ENCODE assay signal across 9 mouse cellular contexts in the genomic region with DNA sequence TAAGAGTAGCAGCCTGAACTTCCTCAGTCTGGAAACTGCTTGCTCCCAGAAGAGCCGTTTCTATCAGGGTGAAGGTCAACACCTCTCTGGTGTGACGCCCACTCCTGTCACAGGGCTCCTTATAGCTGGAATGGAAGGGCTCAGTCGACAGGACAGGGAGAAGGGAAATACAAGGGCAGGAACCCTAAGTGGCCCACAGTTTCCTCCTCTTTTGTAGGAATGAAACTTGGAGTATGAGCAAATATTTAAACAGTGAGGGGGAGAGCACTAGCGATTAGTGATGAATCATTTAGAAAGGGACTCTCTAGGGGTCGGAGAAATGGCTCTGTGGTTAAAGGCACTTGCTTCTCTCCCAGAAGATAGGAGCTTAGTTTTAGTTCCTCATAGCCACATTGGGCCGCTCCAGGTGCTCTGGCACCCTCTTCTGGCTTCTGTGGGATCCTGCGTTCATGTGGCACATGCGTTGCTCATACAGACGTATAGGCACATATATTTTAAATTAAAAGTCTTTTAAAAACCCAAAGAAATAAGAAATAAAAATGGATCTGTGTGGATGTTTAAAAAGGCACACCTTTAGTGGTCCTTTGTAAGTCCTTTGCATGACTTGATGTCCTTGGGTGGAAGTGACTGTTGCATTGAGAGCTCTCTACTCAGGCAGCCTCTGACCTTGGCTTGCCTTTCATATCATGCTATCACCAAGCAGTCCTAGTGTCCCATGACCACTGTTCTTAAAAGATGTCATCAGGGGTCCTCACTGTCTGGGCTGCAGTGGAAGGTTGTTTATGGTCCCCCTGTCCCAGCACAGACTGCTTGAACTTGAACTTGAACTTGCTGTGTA. TPM values are rescaled to one million over a fixed set of nuclear protein-coding genes. Genes with fewer than 3 reads are reported as not detected.
DNase-seq lines count a peak whose midpoint lies in the region; ATAC-seq and TF ChIP-seq lines count a peak whose summit lies in the region.
"Had no signal": no experiment of that assay in that cellular context is flagged by ENCODE, and none has a peak within 500 bp of the region (broad histone marks: within the 10 kb centered on the region; RNA-seq: fewer than 3 reads in every experiment).

No protein-coding gene starts in this region.

- TF ChIP-seq CTCF in brain, embryonic 14.5 days (IDR thresholded peaks at IDR 0.05; ENCODE audit: borderline replicate concordance, extremely low read depth, insufficient read depth, insufficient read length), result peak; percentile 64; the same call in 1 of the 2 replicates

- WGBS in intestine, embryonic 14.5 days, result 20% methylated on average over 9 of the region's 9 CpGs
- 3% methylated on average over 9 of the region's 9 CpGs for WGBS in liver, embryonic 15.5 days (ENCODE audit: insufficient replicate concordance)

- H3K9me3 ChIP-seq in intestine, embryonic 14.5 days (ENCODE audit: control insufficient read depth, low read length), result no peaks in the 10 kb centered on the region
- no peaks in the 10 kb centered on the region for H3K9me3 ChIP-seq in liver, embryonic 15.5 days (replicated peaks)
- H3K9me3 ChIP-seq: embryonic facial prominence, embryonic 15.5 days had no signal

- H3K27ac ChIP-seq in intestine, embryonic 14.5 days (ENCODE audit: low read depth), result peak overlapping the region; percentile 69
- peak overlapping the region; percentile 78 for H3K27ac ChIP-seq in liver, embryonic 15.5 days (replicated peaks)
- H3K27ac ChIP-seq: embryonic facial prominence, embryonic 15.5 days had no signal

- no peaks in the 10 kb centered on the region for H3K36me3 ChIP-seq in intestine, embryonic 14.5 days (ENCODE audit: control insufficient read depth, insufficient read depth, low read length)
- no peaks in the 10 kb centered on the region for H3K36me3 ChIP-seq in liver, embryonic 15.5 days (replicated peaks)
- H3K36me3 ChIP-seq: embryonic facial prominence, embryonic 15.5 days had no signal

- no peak overlapping the region for H3K9ac ChIP-seq in intestine, embryonic 14.5 days (ENCODE audit: low read length)
- no peak overlapping the region for H3K9ac ChIP-seq in liver, embryonic 15.5 days
- H3K9ac ChIP-seq: embryonic facial prominence, embryonic 15.5 days had no signal

- no peaks in the 10 kb centered on the region for H3K27me3 ChIP-seq in intestine, embryonic 14.5 days (replicated peaks; ENCODE audit: control insufficient read depth, insufficient read depth, low read length)
- H3K27me3 ChIP-seq in liver, embryonic 15.5 days, result no peaks in the 10 kb centered on the region
- H3K27me3 ChIP-seq: embryonic facial prominence, embryonic 15.5 days had no signal

- no peak overlapping the region for H3K4me3 ChIP-seq in intestine, embryonic 14.5 days (ENCODE audit: low read depth, low read length)
- H3K4me3 ChIP-seq in liver, embryonic 15.5 days (replicated peaks), result no peak overlapping the region
- H3K4me3 ChIP-seq: embryonic facial prominence, embryonic 15.5 days had no signal

- H3K4me1 ChIP-seq in intestine, embryonic 14.5 days (replicated peaks; ENCODE audit: control insufficient read depth, insufficient read depth, low read length), result 0 out of 2 replicates have a peak, but pooled peaks cover 7% of the 10 kb centered on the region
- H3K4me1 ChIP-seq in liver, embryonic 15.5 days (replicated peaks), result peaks cover 53% of the 10 kb centered on the region
- H3K4me1 ChIP-seq: embryonic facial prominence, embryonic 15.5 days had no signal

- H3K4me2 ChIP-seq in intestine, embryonic 14.5 days (ENCODE audit: low read length), result no peak overlapping the region
- peak overlapping the region; percentile 44 for H3K4me2 ChIP-seq in liver, embryonic 15.5 days
- H3K4me2 ChIP-seq: embryonic facial prominence, embryonic 15.5 days had no signal

- peak; percentile 27 for DNase-seq in gastrocnemius, postnatal 10 days
- DNase-seq in gastrocnemius, postnatal 14 days, result no peak
- peak; percentile 35 for DNase-seq in CD4-positive helper T cell, adult 2 months (ENCODE audit: low read depth, low spot score)
- DNase-seq in brain, embryonic 14.5 days (ENCODE audit: low read depth), result peak; percentile 71
- peak; percentile 62 for DNase-seq in intestine, embryonic 14.5 days (ENCODE audit: low spot score)
- DNase-seq in right cerebral cortex, postnatal 4 days, result peak; percentile 56
- DNase-seq in cerebellum, adult 18-20 months, result no peak

- intact Hi-C loops in gastrocnemius, postnatal 14 days (cut with DNase I; ENCODE audit: low total_unique reads), result no loop called here

- ATAC-seq in intestine, embryonic 14.5 days (replicated peaks; ENCODE audit: low FRiP score, low TSS enrichment, low read depth), result peak; percentile 67
- peak; percentile 71 for ATAC-seq in liver, embryonic 15.5 days (ENCODE audit: insufficient read depth)

- no peak for TF ChIP-seq POLR2A in brain, embryonic 14.5 days (IDR thresholded peaks at IDR 0.05; ENCODE audit: borderline replicate concordance, extremely low read depth, insufficient read depth, insufficient read length, poor library complexity, severe bottlenecking)

RNA-seq across cellular contexts. Expression of a gene that starts 19.4 kb away (rescaled TPM):
- 10 to 100 TPM; 15.6 to 18.0 TPM for total RNA-seq in gastrocnemius, postnatal 10 days (2021)
- 10 to 100 TPM; 21.4 to 38.2 TPM for total RNA-seq in gastrocnemius, postnatal 14 days (2021)
- 468 and 636 TPM in 2 replicates for polyA plus RNA-seq in brain, embryonic 14.5 days (2012; rRNA removed)
- 23.6 and 26.5 TPM in 2 replicates for polyA plus RNA-seq in intestine, embryonic 14.5 days (2014; fragmentation: Nextera tagmentation; extraction: Ambion mirVana)
- 45.2 and 46.1 TPM in 2 replicates for polyA plus RNA-seq in liver, embryonic 15.5 days (2015; fragmentation: Nextera tagmentation; extraction: Ambion mirVana)

RNA-seq across cellular contexts. Expression of a gene that starts 31.6 kb away (rescaled TPM):
- total RNA-seq in gastrocnemius, postnatal 10 days (2021), result under 1 TPM; 0.07 to 0.09 TPM
- not detected for total RNA-seq in gastrocnemius, postnatal 14 days (2021)
- polyA plus RNA-seq in brain, embryonic 14.5 days (2012; rRNA removed), result 0.27 and 0.28 TPM in 2 replicates
- polyA plus RNA-seq in intestine, embryonic 14.5 days (2014; fragmentation: Nextera tagmentation; extraction: Ambion mirVana), result 1.4 and 2.0 TPM in 2 replicates
- polyA plus RNA-seq in liver, embryonic 15.5 days (2015; fragmentation: Nextera tagmentation; extraction: Ambion mirVana), result 0.25 TPM in 2 replicates

RNA-seq across cellular contexts. Expression of a gene that starts 37.2 kb away (rescaled TPM):
- 10 to 100 TPM; 10.3 to 15.1 TPM for total RNA-seq in gastrocnemius, postnatal 10 days (2021)
- 10 to 100 TPM in 1 of 2 experiments, 1 to 10 TPM in 1; 7.1 to 10.9 TPM for total RNA-seq in gastrocnemius, postnatal 14 days (2021)
- 9.0 and 11.1 TPM in 2 replicates for polyA plus RNA-seq in brain, embryonic 14.5 days (2012; rRNA removed)
- polyA plus RNA-seq in intestine, embryonic 14.5 days (2014; fragmentation: Nextera tagmentation; extraction: Ambion mirVana), result 27.5 and 28.2 TPM in 2 replicates
- polyA plus RNA-seq in liver, embryonic 15.5 days (2015; fragmentation: Nextera tagmentation; extraction: Ambion mirVana), result 2.3 TPM in 2 replicates

Comparison
In these comparisons a context has a peak if more than half of its experiments do, and no peak if none do; other contexts are left out.
1. DNase-seq: peak in gastrocnemius, postnatal 10 days (single experiment), CD4-positive helper T cell, adult 2 months (single experiment), brain, embryonic 14.5 days (single experiment), intestine, embryonic 14.5 days (single experiment) and right cerebral cortex, postnatal 4 days (single experiment); none in gastrocnemius, postnatal 14 days (single experiment) and cerebellum, adult 18-20 months (0 of 2).